Mouse (Mus musculus) Patski (cell line): ENCODE measurements around the gene Wbp2nl. TPM values are rescaled to one million over a fixed set of nuclear protein-coding genes. Genes with fewer than 3 reads are reported as not detected.
A peak's percentile ranks its signal among the peaks of the same experiment; 100 is the strongest.

Source experiments
- ATAC-seq: fragments of 100-300 bp; one replicate; pipeline ENCODE4 v1.8.0; 2021
- CTCF ChIA-PET: fragments of 350-600 bp; sonication (Branson Sonifier 250); formaldehyde crosslinking; loops from one replicate; lab custom pipeline; 2022; ENCODE audit warnings: inconsistent platforms; lab: Charles Lee
- POLR2A ChIA-PET: fragments of 350-600 bp; sonication (Branson Sonifier 250); formaldehyde crosslinking; loops from one replicate; lab custom pipeline; 2022; ENCODE audit warnings: antibody characterized with exemption, inconsistent platforms; lab: Charles Lee
- DNase-seq: peaks from one replicate; pipeline ENCODE4 v3.0.0-alpha.2; 2011; ENCODE audit warnings: low read depth, low spot score
- H3K27me3 ChIP-seq: fragments of 371-371 bp; one replicate; pipeline ENCODE4 v1.5.1; 2021
- CTCF ChIP-seq: fragments of 100-300 bp; IDR thresholded peaks from one replicate; pipeline ENCODE4 v1.5.1; 2021
- in situ Hi-C: fragments of 300-500 bp; cut with MboI; formaldehyde crosslinking; loops from 3 replicates; pipeline ENCODE4 v1.11.1; 2018; ENCODE audit warnings: low pct_unique_long_range_greater_than_20kb, mixed read lengths
- polyA plus RNA-seq: library from polyadenylated mRNA; unstranded; gene quantifications from one replicate; pipeline ENCODE4 v1.2.3, GENCODE M21; 2021

Wbp2nl gene
- not detected for polyA plus RNA-seq

- CTCF ChIA-PET: interaction anchor here (0.9 to 1.4 kb wide), 2 partner anchors 19 to 28 kb away, joined by 3 read pairs; no protein-coding TSS in a partner anchor
- DNase-seq: no peak
- TF ChIP-seq CTCF: no peak
These were observed at the start of gene Wbp2nl for GRCm38 (mm10) chr15:82298764-82299561. Gene Wbp2nl, plus strand, starts transcription at chr15:82298954.

GRCm38 (mm10) chr15:82251579-82251978 is 47.2 kb upstream of the Wbp2nl start:
- TF ChIP-seq CTCF: peak; percentile 60
- CTCF ChIA-PET: interaction anchor here (1.0 to 1.6 kb wide), 2 partner anchors 15 to 187 kb away, joined by 3 to 4 read pairs; no protein-coding TSS in a partner anchor
- no peak for ATAC-seq
- in situ Hi-C loops: no loop called here
- POLR2A ChIA-PET: no interaction called here
- no peak for DNase-seq
- peaks cover 12% of the 10 kb centered on the region for H3K27me3 ChIP-seq

More at GRCm38 (mm10) chr15:82298764-82299561, at the start of gene Wbp2nl:
- ATAC-seq: no peak
- peaks cover 5% of the 10 kb centered on the region for H3K27me3 ChIP-seq
- POLR2A ChIA-PET: interaction anchor here (0.6 kb wide), 1 partner anchor 602 kb away, joined by 3 read pairs; no protein-coding TSS in a partner anchor
- in situ Hi-C loops: no loop called here

DNA sequence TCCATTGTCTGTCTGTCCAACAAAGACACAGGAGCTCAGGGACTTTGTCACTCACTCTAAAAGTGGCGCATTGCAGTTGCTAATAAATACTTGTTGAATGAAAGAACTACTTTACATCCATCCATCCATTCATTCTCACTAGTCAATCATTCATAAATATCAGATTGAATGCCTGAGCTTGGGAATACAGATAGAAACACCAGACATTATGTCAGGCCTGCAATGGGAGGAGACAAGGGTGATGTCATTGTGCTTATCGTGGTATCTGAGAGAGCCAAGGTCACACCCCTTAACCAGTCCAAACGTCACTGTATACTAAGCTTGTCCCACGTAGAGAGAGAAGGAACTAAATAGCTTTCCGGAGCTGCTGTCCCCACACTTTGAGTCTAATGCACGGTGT is 46.7 kb upstream of the Wbp2nl start, which contains the start of gene 1500009C09Rik:
1500009C09Rik (plus strand) TSS at position 301 of the 400 bp plus-strand sequence.
- H3K27me3 ChIP-seq: peaks cover 12% of the 10 kb centered on the region
- POLR2A ChIA-PET: no interaction called here
- DNase-seq (no peak), ATAC-seq (no peak)
- no peak for TF ChIP-seq CTCF
- CTCF ChIA-PET: interaction anchor here (1.0 to 1.6 kb wide), 3 partner anchors 15 to 187 kb away, joined by 3 to 4 read pairs (median 3); no protein-coding TSS in a partner anchor
- in situ Hi-C loops: no loop called here

DNA sequence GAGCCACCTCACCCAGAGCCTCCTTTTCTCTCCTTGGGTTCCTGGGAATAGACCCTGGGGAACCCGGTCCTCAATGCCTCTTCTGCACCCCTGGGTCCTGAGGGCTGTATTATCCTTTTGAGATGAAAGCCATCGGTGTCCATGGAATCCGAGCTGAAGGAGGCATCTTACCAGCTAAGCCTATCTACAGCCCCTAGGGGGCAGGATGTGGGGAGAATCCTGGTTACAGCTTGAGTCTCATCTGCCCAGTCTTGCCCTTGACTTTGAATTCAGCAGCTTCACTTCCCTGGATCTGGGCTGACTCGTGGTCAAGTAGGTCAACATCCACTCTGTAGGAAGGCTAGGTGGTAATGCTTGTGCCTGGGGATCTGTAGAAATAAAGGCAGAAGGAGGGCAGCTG is 43.5 kb upstream of the Wbp2nl start:
- no peak for DNase-seq
- TF ChIP-seq CTCF: peak; percentile 31
- in situ Hi-C loops: no loop called here
- peaks cover 18% of the 10 kb centered on the region for H3K27me3 ChIP-seq
- no peak for ATAC-seq
- CTCF ChIA-PET: no interaction called here
- POLR2A ChIA-PET: no interaction called here

DNA sequence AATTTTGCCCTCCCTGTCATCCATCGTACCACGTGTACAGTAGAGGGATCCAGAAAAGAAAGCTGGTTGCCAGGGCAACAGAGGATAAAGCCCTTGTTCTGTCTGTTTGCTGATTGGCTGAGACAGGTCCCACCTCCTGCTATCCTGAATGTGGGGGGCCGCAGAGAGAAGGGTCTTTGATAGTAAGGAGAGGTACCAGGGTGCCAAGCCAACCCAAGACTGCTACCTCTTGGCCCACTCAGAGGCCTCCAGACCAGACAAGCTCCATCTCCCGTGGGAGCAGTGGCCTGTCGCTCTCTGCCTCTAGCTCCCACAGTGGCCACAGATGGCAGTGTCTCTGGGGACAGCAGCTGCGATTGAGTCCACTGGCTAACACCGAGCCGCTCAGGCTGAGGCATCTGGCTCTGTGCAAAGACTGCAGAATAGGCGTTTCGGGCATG is 42.8 kb upstream of the Wbp2nl start:
- DNase-seq (no peak), ATAC-seq (no peak)
- peaks cover 18% of the 10 kb centered on the region for H3K27me3 ChIP-seq
- POLR2A ChIA-PET: no interaction called here
- CTCF ChIA-PET: no interaction called here
- no peak for TF ChIP-seq CTCF
- in situ Hi-C loops: no loop called here

DNA sequence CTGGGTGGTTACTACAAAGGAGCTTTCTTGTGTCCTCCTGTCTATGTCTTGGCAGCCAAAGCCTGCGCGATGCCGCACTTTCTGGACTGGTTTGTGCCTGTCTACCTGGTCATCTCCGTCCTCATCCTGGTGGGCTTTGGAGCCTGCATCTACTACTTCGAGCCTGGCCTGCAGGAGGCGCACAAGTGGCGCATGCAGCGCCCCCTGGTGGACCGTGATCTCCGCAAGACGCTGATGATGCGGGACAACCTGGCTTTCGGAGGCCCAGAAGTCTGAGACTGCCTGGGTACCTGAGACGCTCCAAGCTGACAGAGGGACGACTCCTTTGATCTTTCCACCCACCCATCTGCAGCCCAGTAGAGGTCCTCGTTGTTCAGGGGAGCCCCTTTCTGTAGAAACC is 39.2 kb upstream of the Wbp2nl start:
- ATAC-seq (no peak), DNase-seq (no peak)
- in situ Hi-C loops: no loop called here
- ChIA-PET POLR2A (no interaction called here), CTCF (interaction anchor here (1.0 to 1.6 kb wide), 2 partner anchors 12 to 85 kb away, joined by 3 to 4 read pairs; no protein-coding TSS in a partner anchor)
- H3K27me3 ChIP-seq: peaks cover 19% of the 10 kb centered on the region
- peak; percentile 98 for TF ChIP-seq CTCF

GRCm38 (mm10) chr15:82266356-82266755 is 32.4 kb upstream of the Wbp2nl start:
- DNase-seq: no peak
- TF ChIP-seq CTCF: peak; percentile 91
- peaks cover 7% of the 10 kb centered on the region for H3K27me3 ChIP-seq
- no peak for ATAC-seq
- in situ Hi-C loops: no loop called here
- ChIA-PET POLR2A (no interaction called here), CTCF (interaction anchor here (0.9 to 2.6 kb wide), 4 partner anchors 9 to 303 kb away, joined by 3 to 9 read pairs (median 3); partner anchors contain the start of gene Sept3)

- TF ChIP-seq CTCF: no peak
- no peak for ATAC-seq
- ChIA-PET POLR2A (no interaction called here), CTCF (no interaction called here)
- H3K27me3 ChIP-seq: peaks cover 7% of the 10 kb centered on the region
- in situ Hi-C loops: no loop called here
- no peak for DNase-seq
These were observed 30.6 kb upstream of the Wbp2nl start for GRCm38 (mm10) chr15:82268185-82268584.

DNA sequence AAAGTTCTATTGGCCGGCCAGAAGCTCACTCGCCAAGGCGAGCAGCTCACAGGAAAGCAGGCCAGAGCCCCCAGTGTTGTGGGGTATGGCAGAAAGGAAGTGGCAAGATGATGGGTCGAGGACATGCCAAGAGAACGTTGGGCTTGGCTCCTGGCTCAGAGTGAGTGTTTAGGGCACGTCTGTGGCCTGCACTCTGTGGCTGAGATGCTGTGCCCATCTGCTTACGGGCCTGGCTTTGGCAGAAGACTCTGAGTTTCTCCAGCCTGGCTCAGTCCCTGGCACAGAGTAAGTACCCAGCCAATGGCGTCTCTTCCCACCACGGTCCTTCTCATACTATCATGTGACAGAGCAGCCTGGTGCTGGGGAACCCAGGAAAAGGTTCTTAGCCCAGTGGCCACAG is 30.0 kb upstream of the Wbp2nl start:
- TF ChIP-seq CTCF: no peak
- ChIA-PET CTCF (no interaction called here), POLR2A (no interaction called here)
- in situ Hi-C loops: no loop called here
- ATAC-seq: no peak
- peaks cover 13% of the 10 kb centered on the region for H3K27me3 ChIP-seq
- no peak for DNase-seq

GRCm38 (mm10) chr15:82271201-82271600 is 27.6 kb upstream of the Wbp2nl start:
- ChIA-PET CTCF (interaction anchor here (0.8 to 2.4 kb wide), 9 partner anchors 9 to 110 kb away, joined by 3 to 16 read pairs (median 4); partner anchors contain the start of gene Wbp2nl), POLR2A (no interaction called here)
- DNase-seq (no peak), ATAC-seq (no peak)
- in situ Hi-C loops: no loop called here
- TF ChIP-seq CTCF: no peak
- H3K27me3 ChIP-seq: peaks cover 27% of the 10 kb centered on the region

DNA sequence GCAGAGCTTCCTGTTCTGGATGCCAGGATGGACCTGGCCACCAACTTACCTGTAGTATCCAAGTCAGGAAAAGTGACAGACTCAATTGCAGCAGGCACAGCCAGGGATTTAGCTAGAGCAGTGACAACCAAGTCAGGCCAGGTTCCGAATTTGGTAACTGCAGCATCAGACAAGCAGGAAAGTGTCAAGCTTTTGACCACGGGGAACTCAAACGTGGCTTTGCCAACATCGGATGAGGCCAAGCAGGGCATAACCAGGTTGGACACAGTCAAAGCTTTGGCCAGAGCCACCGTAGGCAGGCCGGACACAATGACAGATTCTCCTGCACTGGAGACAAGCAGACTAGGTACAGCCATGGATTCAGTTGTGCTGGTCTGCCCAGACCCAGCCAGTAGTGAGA is 26.5 kb upstream of the Wbp2nl start:
- in situ Hi-C loops: no loop called here
- no peak for DNase-seq
- no peak for TF ChIP-seq CTCF
- peaks cover 38% of the 10 kb centered on the region for H3K27me3 ChIP-seq
- POLR2A ChIA-PET: no interaction called here
- no peak for ATAC-seq
- CTCF ChIA-PET: interaction anchor here (1.1 to 2.4 kb wide), 4 partner anchors 8 to 15 kb away, joined by 3 to 16 read pairs (median 4); no protein-coding TSS in a partner anchor
